Mouse (Mus musculus): ENCODE measurements around the gene Art1.

DNA sequence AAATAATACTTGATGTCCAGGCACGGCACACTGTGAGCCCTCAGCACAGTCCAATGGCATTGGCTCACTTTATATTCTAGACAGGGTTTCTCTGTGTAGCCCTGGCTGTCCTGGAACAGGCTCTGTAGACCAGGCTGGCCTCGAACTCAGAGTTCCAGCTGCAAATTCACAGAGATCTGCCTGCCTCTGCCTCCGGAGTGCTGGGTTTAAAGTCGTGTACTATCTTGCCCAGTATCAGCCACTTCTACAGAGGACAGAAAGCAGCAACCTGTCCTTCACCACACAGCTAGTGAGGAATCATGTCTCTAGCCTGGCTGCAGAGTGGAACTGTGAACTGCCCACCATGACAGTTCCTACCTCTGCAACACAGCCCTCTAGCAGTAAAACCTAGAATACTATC, 8.2 kb downstream of the Art1 start:
- TF ChIP-seq POLR2A (IDR thresholded peaks at IDR 0.05; ENCODE audit: borderline replicate concordance, control insufficient read depth, low read depth, low read length), result no peak
- no peak for TF ChIP-seq CTCF (IDR thresholded peaks at IDR 0.05; ENCODE audit: control insufficient read depth, insufficient read depth, low read length)

Measured in bone marrow, adult 2 months (tissue).